8 mouse cellular contexts compared by ENCODE assay signal in the genomic region with DNA sequence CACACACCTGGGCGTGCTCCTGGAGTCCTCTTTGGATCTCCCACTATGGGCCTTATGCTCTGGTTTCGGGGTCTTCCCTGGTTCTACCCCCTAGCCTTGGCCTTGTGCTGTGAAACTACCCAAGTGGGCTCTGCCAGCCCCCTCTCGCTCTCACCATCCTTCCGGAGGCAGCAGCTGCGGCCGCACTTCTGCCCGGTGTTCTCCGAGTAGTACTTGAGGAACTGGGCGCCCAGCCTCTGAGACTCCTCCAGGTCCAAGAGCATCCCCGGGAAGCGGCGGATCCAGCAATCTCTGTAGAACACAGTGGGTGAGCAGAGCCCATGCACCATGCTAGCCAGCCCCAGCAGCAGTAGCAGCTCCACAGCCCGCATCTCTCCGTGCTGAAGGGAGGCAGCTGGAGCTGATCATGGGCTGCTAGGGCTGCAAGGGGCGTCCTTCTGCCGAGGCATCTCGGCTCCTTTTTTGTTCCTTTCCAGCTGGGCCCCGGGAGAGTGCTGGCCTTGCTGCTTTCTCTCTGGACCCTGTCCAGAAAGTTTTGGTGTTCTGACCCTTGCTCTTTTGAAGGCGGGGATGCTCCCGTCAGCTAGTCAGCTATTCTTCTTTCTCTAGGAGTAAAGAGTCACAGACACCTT. TPM values are rescaled to one million over a fixed set of nuclear protein-coding genes. Genes with fewer than 3 reads are reported as not detected.
A peak's percentile ranks its signal among the peaks of the same experiment; 100 is the strongest.
DNase-seq lines count a peak whose midpoint lies in the region; ATAC-seq lines count a peak whose summit lies in the region.

A gene (minus strand): TSS at position 439 of the 632 bp plus-strand sequence.

- peak within 1 kb of the TSS; percentile 24 for H3K4me3 ChIP-seq in heart, embryonic 12.5 days

- H3K27me3 ChIP-seq in heart, embryonic 12.5 days (replicated peaks) = peaks cover 10% of the 10 kb centered on the region; the same call in 1 of the 2 replicates

- ATAC-seq in heart, embryonic 12.5 days (ENCODE audit: insufficient number of reproducible peaks, low FRiP score) = no peak
- ATAC-seq in activated CD4-positive, CD25-positive, alpha-beta regulatory T cell, adult 4 months = no peak
- no peak; the same call in 1 of the 2 replicates for ATAC-seq in megakaryocyte progenitor cell, adult 5-6 weeks (replicated peaks; ENCODE audit: poor library complexity)

- no peaks in the 10 kb centered on the region for H3K9me3 ChIP-seq in heart, embryonic 12.5 days (replicated peaks)

- peak within 1 kb of the TSS; percentile 8; the same call in 1 of the 2 replicates for H3K9ac ChIP-seq in heart, embryonic 12.5 days

- DNase-seq in urinary bladder, postnatal 14 days (ENCODE audit: low spot score) = peak; percentile 39
- no peak for DNase-seq in urinary bladder, postnatal 25 days (ENCODE audit: low spot score)
- peak; percentile 79 for DNase-seq in kidney, adult 8-10 months
- peak; percentile 45 for DNase-seq in mesoderm, embryonic 11.5 days (ENCODE audit: low read depth, low spot score)
- peak; percentile 59 for DNase-seq in testis, postnatal 10 days (ENCODE audit: low spot score)

- H3K4me1 ChIP-seq in heart, embryonic 12.5 days (replicated peaks) = peaks cover 22% of the 10 kb centered on the region

- WGBS in heart, embryonic 12.5 days = 9% methylated on average over 20 of the region's 20 CpGs

- H3K36me3 ChIP-seq in heart, embryonic 12.5 days = no peaks in the 10 kb centered on the region

- peak within 1 kb of the TSS; percentile 64 for H3K4me2 ChIP-seq in heart, embryonic 12.5 days

- H3K27ac ChIP-seq in heart, embryonic 12.5 days (ENCODE audit: poor library complexity, severe bottlenecking) = no peak within 1 kb of the TSS; the same call in 1 of the 2 replicates

RNA-seq across cellular contexts. Expression of the gene that starts here (rescaled TPM):
- polyA plus RNA-seq in heart, embryonic 12.5 days (2016; fragmentation: Nextera tagmentation; extraction: Ambion mirVana) = 0.46 and 0.67 TPM in 2 replicates
- 1 to 10 TPM in 1 of 2 experiments, not detected in 1; 1.1 TPM for polyA plus RNA-seq in activated CD4-positive, CD25-positive, alpha-beta regulatory T cell, adult 4 months (2017; shearing (Covaris generic))
- total RNA-seq in megakaryocyte progenitor cell, adult 5-6 weeks (2015) = not detected in 2 replicates
- not detected in 2 replicates for total RNA-seq in megakaryocyte progenitor cell, adult 5-6 weeks (2017)
